Mouse (Mus musculus): ENCODE results near the gene Slc22a8. TPM values are rescaled to one million over a fixed set of nuclear protein-coding genes. Genes with fewer than 3 reads are reported as not detected.

Gene Slc22a8
- total and polyA plus RNA-seq, 3 experiments, result not detected

- in situ Hi-C loops (cut with MboI; ENCODE audit: low pct_ligation_motif_present, low pct_unique_long_range_greater_than_20kb, low sequenced_read_pairs) (no loop called here), dilution Hi-C loops (cut with MboI; ENCODE audit: extremely low pct_ligation_motif_present, extremely low pct_unique_long_range_greater_than_20kb, low sequenced_read_pairs) (loop anchor here (25.0 kb wide), 1 partner anchor 109 kb away; no protein-coding TSS in a partner anchor)
- DNase-seq (ENCODE audit: extremely low read depth), result peak; percentile 62
- no peak overlapping the region for H3K4me2 ChIP-seq (ENCODE audit: insufficient read depth, low read depth, poor library complexity, severe bottlenecking)
- H3K27me3 ChIP-seq (replicated peaks), result no peaks in the 10 kb centered on the region
- no peak overlapping the region for H3K9ac ChIP-seq (ENCODE audit: insufficient read depth, low read depth)
- TF ChIP-seq MXI1 (IDR thresholded peaks at IDR 0.05; ENCODE audit: low read depth, low read length), result no peak
- peak; percentile 93 to 97 for TF ChIP-seq CTCF (conservative IDR thresholded peaks at IDR 0.05 in 1 of 2, IDR thresholded peaks at IDR 0.05 in 1 of 2; ENCODE audit: low read depth in 2 of 2, low read length in 2 of 2)
- no peak for TF ChIP-seq MEF2A (IDR thresholded peaks at IDR 0.05; ENCODE audit: borderline replicate concordance, low read depth, low read length)
- peak; percentile 67; the same call in 1 of the 2 replicates for TF ChIP-seq ZNF384 (IDR thresholded peaks at IDR 0.05; ENCODE audit: low read depth, low read length)
- TF ChIP-seq ZC3H11A (IDR thresholded peaks at IDR 0.05; ENCODE audit: low read depth, low read length), result peak; percentile 54
- no peak for TF ChIP-seq JUND (conservative IDR thresholded peaks at IDR 0.05; ENCODE audit: low read depth, low read length)
- peak; percentile 89 for TF ChIP-seq RAD21 (IDR thresholded peaks at IDR 0.05; ENCODE audit: low read depth, low read length)
- peak; percentile 22; the same call in 1 of the 2 replicates for TF ChIP-seq NELFE (IDR thresholded peaks at IDR 0.05; ENCODE audit: low read depth, low read length)
- TF ChIP-seq BHLHE40 (IDR thresholded peaks at IDR 0.05; ENCODE audit: low read depth, low read length), result peak; percentile 37; the same call in 1 of the 2 replicates
- peak; percentile 98 for TF ChIP-seq SMC3 (IDR thresholded peaks at IDR 0.05; ENCODE audit: low read depth, low read length)
- TF ChIP-seq TBP (conservative IDR thresholded peaks at IDR 0.05; ENCODE audit: low read depth, low read length), result no peak
- no peak for TF ChIP-seq IRF4 (IDR thresholded peaks at IDR 0.05; ENCODE audit: low read depth, low read length)
- no peaks in the 10 kb centered on the region for H3K36me3 ChIP-seq (replicated peaks in 1 of 2; ENCODE audit: control insufficient read depth in 1 of 2, insufficient read depth in 1 of 2, low read length in 1 of 2)
- H3K4me3 ChIP-seq (replicated peaks in 1 of 3; ENCODE audit: low read depth in 2 of 3, low read length in 2 of 3, poor library complexity in 1 of 3), result no peak overlapping the region
- H3K79me2 ChIP-seq (replicated peaks; ENCODE audit: control insufficient read depth, extremely low read depth, insufficient read depth, poor library complexity, severe bottlenecking), result no peaks in the 10 kb centered on the region
- no peak overlapping the region for H3K27ac ChIP-seq (ENCODE audit: insufficient read depth, low read depth)
- H3K9me3 ChIP-seq (replicated peaks; ENCODE audit: low read length), result no peaks in the 10 kb centered on the region
- H3K4me1 ChIP-seq (ENCODE audit: control insufficient read depth in 1 of 2, insufficient read depth in 2 of 2), result 0 out of 4 replicates have a peak, but pooled peaks cover 0 to 3% of the 10 kb centered on the region in 2 experiments
Measured at GRCm38 (mm10) chr19:8578293-8578969, 12.6 kb upstream of the Slc22a8 start.

DNA sequence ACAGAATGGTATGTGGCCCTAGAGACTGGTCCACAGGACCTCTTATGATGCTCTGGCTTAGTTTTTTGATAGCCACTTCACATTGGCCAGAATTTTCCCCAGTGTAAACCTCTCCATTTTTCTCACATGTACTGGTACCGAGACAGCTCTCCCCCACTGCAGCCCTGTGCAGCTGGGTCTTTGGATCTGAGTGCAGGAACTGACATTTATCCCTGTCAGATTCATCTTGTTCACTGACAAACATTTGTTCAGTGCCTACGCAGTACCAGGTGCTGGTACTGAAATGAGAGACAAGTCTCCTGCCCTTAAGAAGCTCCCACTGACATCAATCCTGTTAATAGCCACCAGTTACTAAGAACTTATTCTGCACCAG, 12.1 kb upstream of the Slc22a8 start:
- Histone ChIP-seq H3K4me2 (ENCODE audit: insufficient read depth, low read depth, poor library complexity, severe bottlenecking) (no peak overlapping the region), H3K79me2 (replicated peaks; ENCODE audit: control insufficient read depth, extremely low read depth, insufficient read depth, poor library complexity, severe bottlenecking) (no peaks in the 10 kb centered on the region), H3K36me3 (replicated peaks in 1 of 2; ENCODE audit: control insufficient read depth in 1 of 2, insufficient read depth in 1 of 2, low read length in 1 of 2) (no peaks in the 10 kb centered on the region), H3K27me3 (replicated peaks) (no peaks in the 10 kb centered on the region), H3K4me1 (ENCODE audit: control insufficient read depth in 1 of 2, insufficient read depth in 2 of 2) (0 out of 4 replicates have a peak, but pooled peaks cover 0 to 3% of the 10 kb centered on the region in 2 experiments), H3K4me3 (replicated peaks in 1 of 3; ENCODE audit: low read depth in 2 of 3, low read length in 2 of 3, poor library complexity in 1 of 3) (no peak overlapping the region), H3K27ac (ENCODE audit: insufficient read depth, low read depth) (no peak overlapping the region), H3K9me3 (replicated peaks; ENCODE audit: low read length) (no peaks in the 10 kb centered on the region), H3K9ac (ENCODE audit: insufficient read depth, low read depth) (no peak overlapping the region)
- TF ChIP-seq RCOR1 (conservative IDR thresholded peaks at IDR 0.05; ENCODE audit: low read depth, low read length) (no peak), NRF1 (IDR thresholded peaks at IDR 0.05; ENCODE audit: low read depth, low read length) (no peak), MAFK (IDR thresholded peaks at IDR 0.05; ENCODE audit: insufficient replicate concordance, low read length) (no peak), JUN (IDR thresholded peaks at IDR 0.05; ENCODE audit: insufficient read depth, low read depth, low read length) (no peak), BHLHE40 (IDR thresholded peaks at IDR 0.05; ENCODE audit: low read depth, low read length) (no peak), CHD1 (IDR thresholded peaks at IDR 0.05; ENCODE audit: low read depth, low read length) (no peak), EP300 (IDR thresholded peaks at IDR 0.05; ENCODE audit: low read length) (no peak), ZC3H11A (IDR thresholded peaks at IDR 0.05; ENCODE audit: low read depth, low read length) (no peak), CHD2 (IDR thresholded peaks at IDR 0.05; ENCODE audit: low read length) (no peak), MEF2A (IDR thresholded peaks at IDR 0.05; ENCODE audit: borderline replicate concordance, low read depth, low read length) (no peak), ZNF384 (IDR thresholded peaks at IDR 0.05; ENCODE audit: low read depth, low read length) (no peak), GABPA (IDR thresholded peaks at IDR 0.05; ENCODE audit: insufficient replicate concordance, low read depth, low read length) (no peak), CTCF (conservative IDR thresholded peaks at IDR 0.05 in 1 of 2, IDR thresholded peaks at IDR 0.05 in 1 of 2; ENCODE audit: low read depth in 2 of 2, low read length in 2 of 2) (no peak), ZMIZ1 (IDR thresholded peaks at IDR 0.05; ENCODE audit: low read depth, low read length) (no peak), MYC (IDR thresholded peaks at IDR 0.05; ENCODE audit: low read depth, low read length) (no peak), MAZ (IDR thresholded peaks at IDR 0.05; ENCODE audit: low read depth, low read length) (no peak), SMC3 (IDR thresholded peaks at IDR 0.05; ENCODE audit: low read depth, low read length) (no peak), PAX5 (IDR thresholded peaks at IDR 0.05; ENCODE audit: low read length) (no peak)
- in situ Hi-C loops (cut with MboI; ENCODE audit: low pct_ligation_motif_present, low pct_unique_long_range_greater_than_20kb, low sequenced_read_pairs) (no loop called here), dilution Hi-C loops (cut with MboI; ENCODE audit: extremely low pct_ligation_motif_present, extremely low pct_unique_long_range_greater_than_20kb, low sequenced_read_pairs) (loop anchor here (25.0 kb wide), 1 partner anchor 108 kb away; no protein-coding TSS in a partner anchor)
- DNase-seq (ENCODE audit: extremely low read depth), result no peak

Measured in CH12.LX (cell line).